Mouse (Mus musculus) forebrain, embryonic 16.5 days (tissue): ENCODE results near the gene Slc7a10. TPM values are rescaled to one million over a fixed set of nuclear protein-coding genes. Genes with fewer than 3 reads are reported as not detected.

Experiments used
- ATAC-seq: fragments of 200-750 bp; cut with Nextera tagmentation; 2 replicates; pipeline ENCODE4 v1.8.0; 2017; ENCODE audit warnings: mild to moderate bottlenecking, moderate library complexity
- H3K27ac ChIP-seq: fragments of 300-500 bp; sonication (generic); 2 replicates; pipeline ENCODE4 v1.5.1; 2014; ENCODE audit warnings: low read length, control low read depth
- H3K27me3 ChIP-seq: fragments of 300-500 bp; sonication (generic); replicated peaks from 2 replicates; pipeline ENCODE4 v1.6.1; 2014; ENCODE audit warnings: low read length; ENCODE audit not compliant: control insufficient read depth, insufficient read depth
- H3K36me3 ChIP-seq: fragments of 300-500 bp; sonication (generic); 2 replicates; pipeline ENCODE4 v1.6.1; 2014; ENCODE audit not compliant: control insufficient read depth, insufficient read depth
- H3K4me1 ChIP-seq: fragments of 300-500 bp; sonication (generic); replicated peaks from 2 replicates; pipeline ENCODE4 v1.6.1; 2014; ENCODE audit warnings: low read length; ENCODE audit not compliant: control insufficient read depth, insufficient read depth
- H3K4me2 ChIP-seq: fragments of 300-500 bp; sonication (generic); 2 replicates; pipeline ENCODE4 v1.6.1; 2014; ENCODE audit warnings: mild to moderate bottlenecking, low read length, control low read depth
- H3K4me3 ChIP-seq: fragments of 300-500 bp; sonication (generic); replicated peaks from 2 replicates; pipeline ENCODE4 v1.5.1; 2014; ENCODE audit warnings: mild to moderate bottlenecking, low read length, control low read depth
- H3K9ac ChIP-seq: fragments of 300-500 bp; sonication (generic); replicated peaks from 2 replicates; pipeline ENCODE4 v1.6.1; 2014; ENCODE audit warnings: low read depth, low read length, control low read depth
- H3K9me3 ChIP-seq: fragments of 300-500 bp; sonication (generic); 2 replicates; pipeline ENCODE4 v1.6.1; 2016; ENCODE audit warnings: low read length; ENCODE audit not compliant: control insufficient read depth
- WGBS: fragments of 180-500 bp; shearing (Covaris S2); extraction: QIAGEN DNeasy Blood & Tissue Kit; methylation state at CpG from one replicate; pipeline ENCODE4 v1.1.7; 2014; 5-methylcytosine and 5-hydroxymethylcytosine counted together
- polyA plus RNA-seq: library from polyadenylated mRNA; unstranded; fragments of >200 nt; fragmentation: Nextera tagmentation; extraction: Ambion mirVana; gene quantifications from 2 replicates; pipeline ENCODE4 v1.2.1, GENCODE M21; 2015

Slc7a10 gene
- polyA plus RNA-seq = 6.3 and 7.3 TPM in 2 replicates

GRCm38 (mm10) chr7:35185889-35186569, at the start of gene Slc7a10:
Slc7a10 (plus strand) TSS chr7:35186385.
- WGBS = under 1% methylated on average over 40 of the region's 43 CpGs
- peaks cover 27% of the 10 kb centered on the region for H3K27me3 ChIP-seq
- H3K9me3 ChIP-seq = peaks cover 4% of the 10 kb centered on the region; the same call in 1 of the 2 replicates
- H3K9ac ChIP-seq = peak within 1 kb of the TSS; percentile 28
- no peaks in the 10 kb centered on the region for H3K36me3 ChIP-seq
- H3K27ac ChIP-seq = no peak within 1 kb of the TSS
- peaks cover 12% of the 10 kb centered on the region for H3K4me1 ChIP-seq
- ATAC-seq = peak; percentile 28; the same call in 1 of the 2 replicates
- H3K4me3 ChIP-seq = peak within 1 kb of the TSS; percentile 37
- peak within 1 kb of the TSS; percentile 55 for H3K4me2 ChIP-seq

DNA sequence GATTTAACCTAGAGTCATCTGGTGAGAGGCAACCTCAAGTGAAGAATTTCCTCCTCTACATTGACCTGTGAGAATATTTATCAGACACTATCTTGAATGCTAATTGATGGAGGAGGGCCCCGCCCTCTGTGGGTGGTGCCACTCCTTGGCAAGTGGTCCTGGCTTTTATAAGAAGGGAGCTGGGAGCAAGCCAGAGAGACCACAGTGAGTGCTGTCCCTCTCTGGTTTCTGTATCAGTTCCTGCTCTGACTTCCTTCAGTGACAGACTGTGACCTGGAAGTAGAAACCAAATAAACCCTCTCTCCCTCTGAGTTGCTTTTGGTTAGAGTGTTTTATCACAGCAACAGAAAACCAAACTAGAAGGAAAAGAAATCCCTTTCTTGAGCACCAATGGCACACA, 48.7 kb upstream of the Slc7a10 start:
- Histone ChIP-seq H3K4me1 (0 out of 2 replicates have a peak, but pooled peaks cover 7% of the 10 kb centered on the region), H3K4me2 (no peak overlapping the region), H3K4me3 (no peak overlapping the region), H3K36me3 (no peaks in the 10 kb centered on the region), H3K27ac (no peak overlapping the region), H3K9me3 (no peaks in the 10 kb centered on the region), H3K9ac (no peak overlapping the region), H3K27me3 (no peaks in the 10 kb centered on the region)
- no peak for ATAC-seq
- WGBS = 71% methylated on average over 1 of the region's 1 CpGs

GRCm38 (mm10) chr7:35138481-35138880, 47.7 kb upstream of the Slc7a10 start:
- H3K4me3 ChIP-seq = no peak overlapping the region
- ATAC-seq = no peak
- no peaks in the 10 kb centered on the region for H3K9me3 ChIP-seq
- 63% methylated on average over 4 of the region's 4 CpGs for WGBS
- H3K36me3 ChIP-seq = no peaks in the 10 kb centered on the region
- no peak overlapping the region for H3K27ac ChIP-seq
- H3K4me2 ChIP-seq = no peak overlapping the region
- no peak overlapping the region for H3K9ac ChIP-seq
- H3K27me3 ChIP-seq = no peaks in the 10 kb centered on the region
- 0 out of 2 replicates have a peak, but pooled peaks cover 7% of the 10 kb centered on the region for H3K4me1 ChIP-seq

- Histone ChIP-seq H3K27me3 (no peaks in the 10 kb centered on the region), H3K9me3 (no peaks in the 10 kb centered on the region), H3K4me2 (no peak overlapping the region), H3K27ac (no peak overlapping the region), H3K9ac (no peak overlapping the region), H3K4me1 (0 out of 2 replicates have a peak, but pooled peaks cover 5% of the 10 kb centered on the region), H3K4me3 (no peak overlapping the region), H3K36me3 (no peaks in the 10 kb centered on the region)
- 90% methylated on average over 5 of the region's 5 CpGs for WGBS
- no peak for ATAC-seq
Observed at GRCm38 (mm10) chr7:35139880-35140279, 46.3 kb upstream of the Slc7a10 start.

- H3K9me3 ChIP-seq = no peaks in the 10 kb centered on the region
- 49% methylated on average over 5 of the region's 5 CpGs for whole genome bisulfite sequencing
- no peak overlapping the region for H3K4me3 ChIP-seq
- 0 out of 2 replicates have a peak, but pooled peaks cover 3% of the 10 kb centered on the region for H3K4me1 ChIP-seq
- H3K9ac ChIP-seq = no peak overlapping the region
- ATAC-seq = no peak
- no peaks in the 10 kb centered on the region for H3K36me3 ChIP-seq
- no peaks in the 10 kb centered on the region for H3K27me3 ChIP-seq
- H3K4me2 ChIP-seq = no peak overlapping the region
- H3K27ac ChIP-seq = no peak overlapping the region
Observed at GRCm38 (mm10) chr7:35141519-35141918, 44.7 kb upstream of the Slc7a10 start.

- H3K4me3 ChIP-seq = no peak overlapping the region
- 0 out of 2 replicates have a peak, but pooled peaks cover 3% of the 10 kb centered on the region for H3K4me1 ChIP-seq
- H3K4me2 ChIP-seq = no peak overlapping the region
- no peaks in the 10 kb centered on the region for H3K9me3 ChIP-seq
- H3K27me3 ChIP-seq = no peaks in the 10 kb centered on the region
- WGBS = 71% methylated on average over 8 of the region's 8 CpGs
- H3K9ac ChIP-seq = no peak overlapping the region
- no peaks in the 10 kb centered on the region for H3K36me3 ChIP-seq
- no peak overlapping the region for H3K27ac ChIP-seq
- ATAC-seq = no peak
Observed at GRCm38 (mm10) chr7:35142522-35142921, 43.7 kb upstream of the Slc7a10 start.

DNA sequence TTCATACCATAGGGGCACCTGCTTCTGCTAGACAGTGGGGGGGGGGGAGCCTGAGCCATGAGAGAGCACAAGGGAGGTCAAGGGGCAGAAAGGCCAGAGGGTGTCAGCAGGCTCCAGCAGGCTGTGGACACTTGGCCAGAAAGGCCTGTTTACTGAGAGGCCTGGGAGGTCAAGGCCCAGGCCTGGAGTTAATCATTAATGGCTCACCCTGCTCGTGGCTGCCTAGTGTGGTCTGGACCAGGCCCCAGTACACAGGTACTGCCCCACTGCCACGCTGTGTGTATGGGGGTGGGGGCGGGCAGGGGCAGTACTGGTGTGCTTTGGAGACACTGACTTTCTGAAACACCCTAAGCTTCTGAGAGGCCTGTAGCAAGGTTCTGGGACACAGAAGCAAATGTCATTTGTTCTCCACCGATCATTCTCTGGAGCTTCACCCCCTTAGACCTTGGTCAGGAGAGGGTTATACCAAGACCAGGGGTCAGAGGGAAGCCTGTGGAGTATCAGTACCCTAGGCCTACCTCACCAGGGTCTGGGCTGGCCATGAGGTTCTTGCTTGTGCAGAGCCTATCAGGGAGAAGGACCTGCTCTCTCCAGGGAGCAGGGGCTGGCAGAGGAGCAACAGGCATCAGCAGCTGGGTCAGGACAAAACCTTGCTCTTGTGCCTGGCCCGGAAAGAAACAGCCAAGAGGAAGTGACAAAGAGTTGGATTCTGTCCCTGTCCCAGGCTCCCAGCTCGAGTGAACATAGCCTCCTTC, 42.1 kb upstream of the Slc7a10 start:
- 0 out of 2 replicates have a peak, but pooled peaks cover 3% of the 10 kb centered on the region for H3K4me1 ChIP-seq
- H3K4me2 ChIP-seq = no peak overlapping the region
- H3K4me3 ChIP-seq = no peak overlapping the region
- no peaks in the 10 kb centered on the region for H3K9me3 ChIP-seq
- H3K27me3 ChIP-seq = no peaks in the 10 kb centered on the region
- H3K36me3 ChIP-seq = no peaks in the 10 kb centered on the region
- 74% methylated on average over 6 of the region's 6 CpGs for WGBS
- H3K9ac ChIP-seq = no peak overlapping the region
- ATAC-seq = no peak
- H3K27ac ChIP-seq = no peak overlapping the region

DNA sequence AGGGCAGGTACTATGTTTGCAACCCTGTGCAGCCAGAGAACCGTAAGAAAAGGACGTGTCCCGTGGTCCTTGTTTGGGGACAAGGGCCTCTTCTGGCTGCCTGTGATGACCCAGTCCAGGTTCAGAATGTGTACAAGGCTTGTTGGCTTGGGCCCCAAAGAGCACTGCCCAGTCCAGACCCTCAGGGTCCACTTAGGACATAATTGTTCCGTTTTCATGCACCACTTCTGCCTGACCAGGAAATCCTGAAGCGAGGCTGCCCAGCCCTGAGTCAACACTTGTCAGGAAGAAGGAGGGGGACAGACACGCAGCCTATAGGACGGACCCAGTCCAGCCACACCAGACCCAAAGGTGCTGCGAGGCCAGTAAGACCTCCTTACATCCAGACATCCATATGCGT, 41.1 kb upstream of the Slc7a10 start:
- WGBS = 89% methylated on average over 9 of the region's 9 CpGs

GRCm38 (mm10) chr7:35146269-35146668, 39.9 kb upstream of the Slc7a10 start:
- H3K27ac ChIP-seq = no peak overlapping the region
- no peak for ATAC-seq
- WGBS = 83% methylated on average over 10 of the region's 10 CpGs
- H3K9ac ChIP-seq = no peak overlapping the region
- no peaks in the 10 kb centered on the region for H3K27me3 ChIP-seq
- no peak overlapping the region for H3K4me2 ChIP-seq
- no peak overlapping the region for H3K4me3 ChIP-seq
- 0 out of 2 replicates have a peak, but pooled peaks cover 3% of the 10 kb centered on the region for H3K4me1 ChIP-seq
- H3K36me3 ChIP-seq = no peaks in the 10 kb centered on the region
- H3K9me3 ChIP-seq = no peaks in the 10 kb centered on the region

More for the DNA sequence above, 41.1 kb upstream of the Slc7a10 start:
- H3K4me1 ChIP-seq = 0 out of 2 replicates have a peak, but pooled peaks cover 3% of the 10 kb centered on the region
- no peaks in the 10 kb centered on the region for H3K36me3 ChIP-seq
- H3K4me2 ChIP-seq = no peak overlapping the region
- no peak overlapping the region for H3K9ac ChIP-seq
- no peaks in the 10 kb centered on the region for H3K27me3 ChIP-seq
- no peaks in the 10 kb centered on the region for H3K9me3 ChIP-seq
- H3K4me3 ChIP-seq = no peak overlapping the region
- ATAC-seq = no peak
- H3K27ac ChIP-seq = no peak overlapping the region
